Mouse (Mus musculus): ENCODE results near the gene Igf2r.
A peak's percentile ranks its signal among the peaks of the same experiment; 100 is the strongest.

Igf2r gene

DNA sequence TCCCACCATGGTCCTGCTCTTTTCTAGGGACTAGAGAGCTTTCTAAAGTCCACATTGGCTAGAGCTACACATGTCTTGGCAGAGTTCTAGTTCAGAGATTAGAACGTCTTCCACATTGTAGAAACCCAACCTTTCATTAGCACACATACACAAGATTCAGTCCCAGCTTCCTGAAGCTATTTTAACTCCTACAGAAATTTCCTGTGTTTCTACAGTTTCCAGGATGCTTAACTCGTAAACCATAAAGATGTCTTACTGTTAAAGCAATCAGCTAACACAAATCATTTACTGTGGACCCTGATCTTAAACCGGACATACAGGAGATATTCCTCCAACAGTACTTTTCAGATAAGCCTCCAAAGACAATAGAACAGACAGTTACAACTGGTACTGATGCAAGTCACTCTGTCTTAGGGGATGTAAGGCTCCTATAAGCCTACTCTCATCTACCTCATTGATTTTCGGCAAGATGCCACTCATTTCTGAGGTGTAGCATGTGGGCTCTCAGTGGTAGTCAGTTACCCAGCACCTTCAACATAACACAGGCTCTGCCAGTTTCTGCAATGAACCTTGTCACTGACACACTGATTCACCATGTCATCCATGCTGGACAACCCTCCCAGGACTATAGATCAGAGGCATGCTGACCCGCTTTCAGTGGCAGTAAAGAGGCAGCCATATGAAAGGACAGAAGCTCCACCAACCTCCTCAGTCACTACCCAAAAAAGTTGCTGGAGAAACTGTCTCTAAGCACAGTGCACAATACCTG, 48.2 kb downstream of the Igf2r start:
- no peak for DNase-seq (ENCODE audit: low read depth, low spot score)

DNA sequence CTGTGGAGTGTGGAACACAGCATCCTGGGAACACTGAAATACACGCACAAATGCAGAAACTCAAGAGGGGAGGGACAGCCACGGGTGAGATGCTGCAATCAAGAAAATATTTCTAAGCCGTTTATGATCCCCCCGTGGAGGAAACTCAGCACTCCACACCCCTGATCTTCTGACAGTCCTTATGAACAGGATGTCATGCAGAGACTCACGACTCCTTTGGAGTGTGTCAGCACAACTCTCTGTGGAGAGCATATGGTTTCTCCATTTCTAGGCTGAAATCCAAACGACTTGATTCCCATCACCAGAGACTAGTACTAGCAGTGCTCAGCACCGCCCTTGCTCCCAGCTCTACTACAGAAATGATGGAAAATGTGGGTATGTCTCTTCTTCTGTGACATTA, 51.2 kb downstream of the Igf2r start:
- DNase-seq (ENCODE audit: low read depth, low spot score): no peak

DNA sequence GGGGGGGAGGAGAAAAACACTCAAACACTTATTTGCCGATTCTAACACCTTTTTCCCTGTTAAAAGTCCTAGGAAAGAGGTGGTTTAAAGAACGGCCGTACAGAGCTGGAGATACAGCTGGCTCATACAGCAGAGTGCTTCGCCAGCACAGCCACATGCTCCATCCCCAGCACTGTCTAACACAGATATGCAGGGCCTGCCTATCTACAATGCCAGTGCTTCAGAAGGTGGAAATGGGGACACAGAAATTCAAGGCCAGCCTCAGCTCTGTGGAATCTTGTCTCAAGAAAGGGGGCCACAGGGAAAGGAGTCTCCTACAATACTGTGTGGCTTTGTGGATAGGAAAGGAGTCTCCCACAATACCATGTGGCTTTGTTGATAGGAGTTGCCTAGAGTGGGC, 52.0 kb downstream of the Igf2r start:
- DNase-seq (ENCODE audit: low read depth, low spot score): no peak

DNA sequence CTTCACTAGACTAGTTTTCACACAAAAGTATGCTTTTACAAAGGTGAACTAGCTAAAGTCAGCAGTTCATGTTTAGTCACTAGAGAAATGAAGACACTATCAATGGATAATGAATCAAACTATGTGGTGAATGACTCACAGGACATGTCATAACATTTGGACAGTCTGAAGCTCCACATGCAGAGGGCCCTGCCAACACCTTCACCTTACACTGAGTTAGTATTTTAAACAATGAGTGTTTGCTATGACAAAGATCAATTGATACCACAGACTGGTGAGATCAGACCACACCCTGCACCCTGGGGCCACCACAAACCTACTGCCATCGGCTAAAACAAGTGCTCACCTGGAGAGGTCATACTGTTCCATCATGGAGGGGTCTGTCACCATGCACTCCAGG, 54.4 kb downstream of the Igf2r start:
- no peak for DNase-seq (ENCODE audit: low read depth, low spot score)

DNA sequence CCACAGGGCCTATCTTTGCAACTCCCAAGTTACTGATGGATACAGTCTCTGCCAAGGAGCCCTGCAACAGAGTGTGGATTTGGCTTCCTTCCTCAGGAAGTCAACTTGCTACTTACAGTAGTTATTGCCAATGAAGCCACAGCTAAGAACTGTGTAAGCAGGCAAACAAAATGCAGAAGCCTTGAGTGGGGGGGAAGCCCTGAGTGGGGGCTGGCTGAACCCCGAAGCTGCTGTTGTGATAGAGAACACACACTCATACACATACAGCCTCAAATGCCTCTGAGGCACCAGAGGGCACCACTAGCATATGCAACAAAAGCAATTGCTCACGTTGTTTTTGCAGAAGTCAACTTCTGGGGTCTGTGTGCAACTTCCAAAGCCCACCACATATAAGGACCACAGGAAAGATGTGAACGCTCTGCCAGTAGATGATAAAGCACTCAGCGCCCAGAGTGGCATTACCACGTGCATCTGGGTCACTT, 55.3 kb downstream of the Igf2r start:
- no peak for DNase-seq (ENCODE audit: low read depth, low spot score)

DNA sequence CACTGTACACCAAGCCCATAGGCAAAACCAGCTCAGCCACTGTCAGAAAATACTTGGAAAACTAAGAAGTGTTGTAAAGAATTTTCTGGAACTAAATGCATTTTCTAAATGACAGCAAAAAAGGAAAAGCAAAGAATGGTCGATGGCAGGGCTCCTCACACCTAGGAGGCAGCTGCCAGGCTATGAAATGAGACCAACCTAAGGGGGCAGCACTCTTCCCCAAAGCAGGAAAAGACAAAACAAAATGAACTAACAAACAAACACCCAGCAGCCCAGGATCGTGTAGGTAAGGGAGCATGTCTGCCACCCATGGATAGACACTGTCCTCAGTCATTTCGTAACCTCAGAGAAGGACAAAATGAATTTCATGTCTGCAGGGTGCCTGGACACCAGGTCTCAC, 56.5 kb downstream of the Igf2r start:
- DNase-seq (ENCODE audit: low read depth, low spot score): no peak

DNA sequence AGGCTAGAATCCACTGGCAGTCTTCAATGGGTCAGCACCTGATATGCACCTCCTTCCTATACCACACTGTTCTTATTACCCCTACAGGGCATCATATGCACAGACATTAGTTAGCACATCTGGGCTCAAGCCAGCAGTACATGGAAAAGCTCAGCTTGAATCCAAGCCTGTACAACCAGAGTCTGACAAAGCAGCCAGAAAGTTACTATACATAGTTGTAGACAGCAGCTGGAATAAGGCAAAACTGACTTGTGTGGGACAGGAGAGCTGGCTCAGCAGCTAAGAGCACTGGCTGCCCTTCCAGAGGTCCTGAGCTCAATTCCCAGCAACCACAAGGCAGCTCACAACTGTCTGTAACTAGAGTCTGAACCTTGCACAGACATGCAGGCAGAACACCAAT, 57.3 kb downstream of the Igf2r start:
- DNase-seq (ENCODE audit: low read depth, low spot score): no peak

DNA sequence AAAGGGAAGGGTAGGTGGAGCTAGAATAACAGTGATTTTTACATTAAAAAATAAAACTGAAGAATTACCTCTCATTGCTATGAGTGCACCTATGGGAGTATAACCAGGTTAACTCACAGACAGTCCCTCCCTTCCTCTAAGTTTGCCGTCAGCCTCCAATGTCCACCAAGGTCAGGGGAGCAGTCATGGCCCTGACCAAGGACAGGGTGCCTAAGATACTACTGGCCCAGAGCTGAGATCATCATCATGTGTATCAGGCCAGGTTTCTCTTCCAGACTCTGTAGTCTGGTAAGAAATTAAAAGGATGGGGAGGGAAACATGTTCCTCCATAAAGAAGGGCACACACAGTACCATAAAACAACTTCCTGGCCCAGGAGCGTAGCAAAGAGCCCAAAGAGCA, 58.5 kb downstream of the Igf2r start:
- DNase-seq (ENCODE audit: low read depth, low spot score): no peak

DNA sequence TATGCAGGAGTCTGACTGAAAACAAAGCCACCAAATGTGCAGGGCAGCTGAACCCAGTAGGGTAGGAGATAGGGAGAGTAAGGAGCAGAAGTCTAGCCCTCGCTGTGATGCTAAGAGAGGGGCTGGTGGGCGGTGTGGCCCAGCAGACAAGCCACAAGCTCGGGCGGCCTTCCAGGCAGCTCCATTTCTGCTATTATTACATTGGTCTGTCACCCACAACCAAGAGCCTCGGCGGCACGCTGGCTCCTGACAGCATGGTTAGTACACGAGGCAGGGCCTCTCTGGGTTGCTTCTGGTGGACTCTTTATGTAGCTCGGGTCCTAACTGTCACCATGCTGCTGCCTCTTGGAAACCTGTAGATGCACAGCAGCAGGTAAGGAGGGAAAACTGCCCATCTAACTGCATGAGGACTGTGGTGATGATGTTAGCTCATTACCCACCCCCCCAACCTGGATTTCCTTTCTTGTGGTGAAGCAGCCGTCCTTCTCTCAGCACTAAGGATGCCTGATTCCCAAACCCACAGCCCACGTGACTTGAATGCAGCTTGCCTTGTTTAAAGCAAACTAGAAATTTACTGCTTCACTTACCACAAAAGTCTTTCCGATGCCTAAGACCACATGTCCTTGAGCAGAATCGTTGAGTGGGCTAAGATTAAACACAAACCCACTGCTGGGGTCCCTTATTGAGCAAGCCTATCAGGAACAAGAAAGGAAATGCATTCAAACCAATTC, 59.2 kb downstream of the Igf2r start:
- peak; percentile 8 for DNase-seq (ENCODE audit: low read depth, low spot score)

DNA sequence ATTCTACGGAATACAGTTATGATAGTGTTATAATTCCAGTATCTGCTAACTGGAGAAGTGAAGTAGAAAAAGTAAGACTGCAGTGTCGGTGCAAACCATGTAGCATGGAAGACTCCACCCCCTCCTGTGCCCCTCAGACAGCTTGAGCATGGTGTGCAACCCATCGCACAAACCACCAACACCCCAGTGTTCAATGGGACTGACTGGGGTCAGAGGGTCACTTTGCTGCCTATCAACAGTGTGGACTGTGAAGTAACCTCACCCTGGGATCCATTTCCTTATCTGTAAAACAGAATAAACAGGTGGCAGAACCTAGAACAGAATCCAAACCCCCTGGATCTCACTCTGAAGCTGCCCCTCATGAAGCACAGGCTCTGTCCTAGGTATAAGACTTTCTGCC, 61.1 kb downstream of the Igf2r start:
- DNase-seq (ENCODE audit: low read depth, low spot score): no peak

DNA sequence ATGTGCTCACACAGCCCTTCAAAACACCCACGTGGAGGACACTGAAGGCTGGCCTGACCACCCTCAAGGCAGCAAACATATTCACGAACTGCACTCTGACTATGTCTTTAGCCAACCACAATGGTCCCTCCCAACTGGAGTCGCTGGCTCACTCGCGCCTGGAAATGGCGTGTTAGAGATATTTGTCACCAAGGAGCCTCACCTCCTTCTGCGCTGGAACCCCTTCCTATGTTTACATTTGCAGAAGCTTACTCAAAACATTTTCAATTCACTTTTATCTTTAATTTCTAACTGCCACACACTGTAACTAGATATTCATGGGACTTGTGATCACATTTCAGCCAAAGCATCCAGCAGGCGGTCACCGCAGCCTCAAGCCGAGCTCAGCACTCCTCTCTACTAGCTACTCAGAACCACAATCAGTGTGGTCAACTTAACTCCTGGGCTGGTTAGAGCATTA, 62.8 kb downstream of the Igf2r start:
- no peak for DNase-seq (ENCODE audit: low read depth, low spot score)

DNA sequence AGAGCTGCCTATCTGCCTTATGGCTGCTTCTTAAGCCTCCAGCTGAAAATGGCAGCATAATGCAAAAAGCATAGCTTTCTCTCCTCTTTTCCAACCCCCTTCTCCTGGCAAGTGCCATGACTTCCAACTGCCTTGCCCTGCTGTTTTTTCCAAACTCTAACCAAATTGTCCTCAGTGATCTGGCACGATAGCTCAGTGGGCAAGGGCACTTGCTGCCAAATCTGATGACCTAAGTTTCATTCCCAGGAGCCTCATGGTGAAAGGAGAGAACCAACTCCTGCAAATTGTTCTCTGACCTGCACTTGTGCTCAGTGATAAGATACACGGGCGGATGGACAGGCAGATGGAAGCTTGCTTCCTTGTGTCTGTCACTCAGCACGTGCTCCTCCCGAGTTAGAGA, 66.6 kb downstream of the Igf2r start:
- DNase-seq (ENCODE audit: low read depth, low spot score): no peak

DNA sequence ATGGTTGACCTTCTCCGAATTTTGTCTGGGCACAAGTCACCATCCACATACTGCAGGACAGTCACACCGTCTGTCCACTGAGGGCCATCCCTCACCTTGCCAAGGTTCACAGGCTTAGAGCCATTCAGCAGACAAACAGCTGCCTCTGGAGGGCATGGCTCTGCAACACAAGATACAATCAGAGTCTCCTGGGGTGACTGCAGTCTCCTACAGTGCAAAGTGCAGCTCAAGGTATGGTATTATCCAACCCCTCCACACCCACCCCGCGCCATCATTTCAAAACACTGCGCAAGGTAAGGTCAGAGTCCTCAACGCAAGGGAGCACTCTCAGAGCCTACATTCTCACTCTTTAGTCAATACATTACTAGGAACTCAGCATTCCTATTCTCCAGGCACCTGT, 69.1 kb downstream of the Igf2r start:
- DNase-seq (ENCODE audit: low read depth, low spot score): no peak

DNA sequence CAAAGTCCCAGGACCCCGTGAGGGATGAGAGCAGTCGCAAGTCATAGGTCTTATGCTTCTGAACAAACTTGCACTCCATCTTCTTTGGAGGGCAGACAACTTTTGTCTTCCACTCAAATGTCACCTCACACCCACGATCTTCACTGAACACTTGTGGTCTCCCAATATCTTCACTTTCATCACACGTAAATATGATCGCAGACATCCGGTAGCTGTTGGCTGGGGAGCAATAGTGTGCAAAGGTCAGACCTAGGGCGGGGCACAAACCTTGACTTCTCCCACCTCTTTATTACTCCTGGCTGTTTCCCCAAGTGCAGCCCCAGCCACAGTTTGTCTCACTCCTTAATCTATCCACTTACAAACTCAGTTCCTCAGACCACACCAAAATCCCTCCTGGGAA, 77.6 kb downstream of the Igf2r start:
- no peak for DNase-seq (ENCODE audit: low read depth, low spot score)

DNA sequence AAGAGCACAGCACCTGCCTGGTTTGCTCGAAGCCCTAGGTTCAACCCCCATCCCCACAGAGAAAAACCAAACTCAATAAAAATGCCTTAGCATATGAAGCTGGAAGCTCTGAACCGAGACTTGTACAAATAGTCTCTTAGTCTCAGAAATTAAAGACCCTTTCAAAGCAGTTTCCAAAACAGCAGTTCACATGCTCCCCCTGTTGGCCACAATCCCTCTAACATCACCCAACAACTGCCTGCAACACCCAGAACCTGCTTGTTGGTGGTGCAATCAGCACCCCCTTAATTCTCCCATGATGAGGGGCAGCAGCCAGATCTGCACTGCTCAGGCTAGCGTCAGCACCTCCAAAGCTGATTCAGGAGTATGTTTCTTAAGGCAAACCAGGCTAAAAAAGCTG, 79.9 kb downstream of the Igf2r start:
- peak; percentile 30 for DNase-seq (ENCODE audit: low read depth, low spot score)

DNA sequence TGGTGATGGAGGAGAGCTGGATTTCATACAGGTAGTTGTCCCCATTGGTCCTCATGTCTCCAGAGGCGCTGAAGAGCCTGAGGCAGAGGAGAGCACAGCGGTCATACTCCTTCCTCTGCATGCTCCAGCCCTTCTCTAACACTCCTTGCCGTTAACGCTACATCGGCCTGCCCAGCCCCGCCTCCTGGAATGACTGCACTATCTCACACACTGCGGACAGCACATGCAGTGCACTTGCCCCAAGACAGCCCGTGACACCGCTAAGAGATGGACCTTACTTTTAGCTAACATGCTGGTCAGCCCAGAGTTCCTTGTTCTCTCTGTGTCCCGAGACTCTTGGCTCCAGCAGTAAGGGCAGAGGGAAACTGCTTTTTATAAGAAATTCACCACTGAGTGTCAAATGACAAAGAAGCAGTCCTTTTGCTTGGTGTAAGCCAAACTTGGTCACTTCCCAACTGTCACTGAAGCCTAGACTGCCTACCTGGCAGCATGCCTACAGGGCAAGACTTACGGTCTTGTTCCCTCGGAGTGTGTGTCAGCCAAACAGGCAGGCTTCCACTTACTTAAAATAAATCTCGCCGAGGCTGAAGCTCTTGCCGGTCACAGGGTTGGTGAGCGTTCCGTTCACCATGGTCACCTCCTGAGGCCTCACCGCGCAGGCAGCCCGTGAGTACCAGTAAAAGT, 80.9 kb downstream of the Igf2r start:
- peak; percentile 16 for DNase-seq (ENCODE audit: low read depth, low spot score)

DNA sequence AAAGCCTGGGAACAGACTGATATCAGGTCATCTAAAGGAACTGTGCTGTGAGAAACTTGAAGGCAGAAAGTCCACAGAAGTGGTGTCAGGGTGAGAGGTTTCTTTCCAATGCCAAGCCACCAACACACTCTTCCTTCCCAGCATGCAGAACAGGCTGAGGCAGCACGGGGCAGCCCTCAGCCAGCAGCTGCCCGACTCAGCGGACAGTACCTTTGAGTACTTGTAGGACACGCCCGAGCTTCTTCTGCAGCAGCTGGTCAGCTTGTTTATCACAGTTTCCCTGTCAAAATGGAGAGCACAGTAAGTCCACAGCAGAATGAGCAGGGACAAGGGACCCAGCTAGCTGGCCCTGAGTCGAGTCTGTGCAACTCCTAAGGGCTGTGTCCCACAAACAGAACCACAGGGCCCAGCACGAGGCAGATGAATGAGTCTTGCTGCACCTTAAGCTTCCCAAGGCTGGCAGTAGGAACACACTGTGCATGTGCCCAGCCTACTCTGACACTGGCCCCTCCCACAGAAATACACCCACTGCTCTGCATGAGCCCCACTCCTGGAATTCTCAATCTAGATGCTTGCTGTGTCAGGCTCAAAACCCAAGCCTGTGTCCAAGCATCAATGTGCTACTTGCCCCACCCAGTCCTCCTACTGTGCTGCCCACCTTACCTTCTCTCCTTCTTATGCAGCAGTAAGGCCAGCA, 84.4 kb downstream of the Igf2r start:
- DNase-seq (ENCODE audit: low read depth, low spot score): no peak

DNA sequence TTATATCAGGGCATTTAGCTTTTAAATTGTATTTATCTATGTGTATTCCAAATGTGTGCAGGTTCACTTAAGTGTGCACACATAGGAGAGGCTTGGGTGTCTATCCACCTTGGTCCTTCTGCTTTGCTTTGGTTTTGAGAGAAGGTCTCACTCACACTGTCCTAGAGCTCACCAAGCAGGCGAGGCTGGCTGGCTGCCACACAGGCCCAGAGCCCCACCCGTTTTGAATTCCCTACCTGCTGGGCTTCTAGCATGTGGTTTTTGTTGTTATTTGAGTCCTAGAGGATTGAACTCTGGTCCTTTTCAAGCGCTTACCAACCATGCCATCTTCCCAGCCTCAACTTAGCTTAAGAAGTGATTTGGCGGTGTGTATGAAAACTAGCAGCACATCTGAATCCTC, 85.1 kb downstream of the Igf2r start:
- DNase-seq (ENCODE audit: low read depth, low spot score): no peak

DNA sequence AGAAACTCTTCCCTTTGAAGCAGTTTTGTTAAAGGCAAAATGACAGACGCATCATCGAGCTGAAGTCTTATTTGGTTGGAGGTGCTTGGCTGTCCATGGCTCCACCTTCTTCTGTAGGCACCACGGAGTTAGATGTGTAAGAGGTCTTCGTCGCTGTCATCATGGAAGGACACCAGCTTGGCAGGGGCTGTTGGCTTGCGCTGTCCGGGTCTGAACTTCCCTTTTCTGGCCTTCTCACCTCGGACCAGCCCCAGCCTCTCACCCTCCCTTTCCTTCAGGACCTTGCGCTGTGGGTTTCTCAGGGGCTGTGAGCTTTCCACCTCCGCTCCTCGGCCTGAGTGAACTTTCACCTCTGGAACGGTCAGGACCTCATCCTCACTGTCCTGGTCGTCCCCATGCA, 85.9 kb downstream of the Igf2r start:
- no peak for DNase-seq (ENCODE audit: low read depth, low spot score)

DNA sequence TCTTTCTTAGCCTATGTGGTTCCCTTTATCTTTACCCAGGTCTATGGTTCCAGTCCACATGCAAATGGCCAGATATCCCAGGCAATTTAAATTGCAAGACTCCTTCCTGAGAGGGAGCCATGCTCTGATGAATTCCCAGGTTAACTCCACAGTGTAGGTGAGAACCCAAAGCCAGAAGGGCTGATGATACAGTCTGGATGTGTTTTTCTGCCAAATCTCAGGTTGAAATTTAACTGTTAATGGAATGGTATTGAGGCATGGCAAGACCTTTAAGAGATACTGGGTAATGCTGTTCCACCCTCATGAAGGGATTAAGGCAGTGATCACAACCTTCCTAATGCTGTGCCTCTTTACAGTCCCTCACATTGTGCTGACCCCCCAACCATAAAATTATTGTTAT, 91.2 kb downstream of the Igf2r start:
- DNase-seq (ENCODE audit: low read depth, low spot score): no peak

DNA sequence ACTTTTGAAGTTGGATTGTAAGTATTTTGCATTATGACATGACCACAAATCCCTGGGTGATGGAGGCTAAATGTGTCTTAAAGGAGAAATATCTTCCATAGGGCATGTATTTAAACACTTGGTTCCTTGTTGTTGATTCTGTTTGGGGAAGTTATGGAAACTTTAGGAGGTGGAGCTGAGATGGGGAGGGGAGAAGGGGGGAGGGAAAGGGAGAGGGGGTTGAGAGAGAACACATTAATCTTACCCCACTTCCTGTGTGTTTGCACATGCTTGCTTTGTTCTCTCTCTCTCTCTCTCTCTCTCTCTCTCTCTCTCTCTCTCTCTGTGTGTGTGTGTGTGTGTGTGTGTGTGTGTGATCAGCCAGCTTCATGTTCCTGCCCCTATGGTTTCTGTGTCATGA, 92.3 kb downstream of the Igf2r start:
- DNase-seq (ENCODE audit: low read depth, low spot score): no peak

DNA sequence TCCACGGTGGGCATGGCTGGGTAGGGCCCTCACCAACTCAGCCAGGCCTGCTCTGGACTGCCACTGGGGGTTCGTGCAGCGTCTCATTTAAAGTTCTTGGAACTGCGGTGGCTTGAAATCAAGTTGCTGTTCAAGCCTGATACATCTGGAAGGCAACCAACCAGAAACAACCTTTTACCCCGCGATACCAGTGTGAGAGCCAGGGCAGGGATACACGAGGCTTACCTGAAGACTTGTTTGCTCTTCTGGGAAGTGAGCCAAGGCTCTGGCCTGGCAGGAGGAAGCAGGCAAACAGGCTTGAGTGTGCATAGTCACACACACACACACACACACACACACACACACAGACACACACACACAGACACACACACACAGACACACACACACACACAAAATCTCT, 93.8 kb downstream of the Igf2r start, which contains the start of gene Slc22a1:
Gene Slc22a1 (minus strand): TSS at position 184 of the 400 bp plus-strand sequence.
- no peak for DNase-seq (ENCODE audit: low read depth, low spot score)
